10 mouse cellular contexts compared by ENCODE assay signal in the genomic region with DNA sequence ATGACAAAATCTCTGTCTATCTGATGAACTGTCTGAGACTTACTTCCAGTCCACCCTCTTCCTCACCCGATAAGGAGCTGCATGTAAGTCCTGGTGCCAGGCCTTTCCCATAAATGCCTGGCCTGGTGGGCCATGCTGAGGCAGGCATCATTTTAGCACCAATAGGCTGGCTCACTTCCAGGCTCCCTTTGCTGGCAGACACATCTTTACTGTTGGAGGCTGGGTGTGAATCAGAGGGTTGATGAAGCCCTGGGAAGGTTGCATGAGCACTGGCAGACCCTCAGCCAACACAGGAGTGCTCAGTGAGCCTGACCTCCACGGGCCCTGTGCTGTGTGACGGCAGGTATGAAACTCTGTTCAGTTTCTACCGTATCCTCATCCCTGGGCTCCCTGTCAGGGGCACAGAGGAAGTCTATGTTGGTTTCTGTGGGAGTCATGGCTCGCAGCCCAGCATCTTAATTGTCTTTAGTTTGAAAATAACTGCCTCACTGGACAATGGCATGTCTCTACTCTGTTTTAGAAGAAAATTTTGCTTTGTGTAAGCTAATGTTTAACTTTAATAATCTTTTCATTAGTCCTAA.
DNase-seq lines count a peak whose midpoint lies in the region; ATAC-seq and TF ChIP-seq lines count a peak whose summit lies in the region.
"Had no signal": no experiment of that assay in that cellular context is flagged by ENCODE, and none has a peak within 500 bp of the region (broad histone marks: within the 10 kb centered on the region; RNA-seq: fewer than 3 reads in every experiment).

No protein-coding gene starts in this region.

- no peaks in the 10 kb centered on the region for H3K27me3 ChIP-seq in hindbrain, embryonic 15.5 days
- H3K27me3 ChIP-seq in neural tube, embryonic 14.5 days (ENCODE audit: control insufficient read depth, insufficient read depth, low read length) = no peaks in the 10 kb centered on the region
- no peaks in the 10 kb centered on the region for H3K27me3 ChIP-seq in kidney, adult 2 months (replicated peaks; ENCODE audit: control insufficient read depth, insufficient read depth, low read length)
- H3K27me3 ChIP-seq: kidney, embryonic 15.5 days had no signal

- no peak for TF ChIP-seq CTCF in kidney, adult 2 months (conservative IDR thresholded peaks at IDR 0.05; ENCODE audit: insufficient read depth, insufficient read length, low read depth, low read length)

- no peak overlapping the region for H3K4me2 ChIP-seq in hindbrain, embryonic 15.5 days
- no peak overlapping the region for H3K4me2 ChIP-seq in neural tube, embryonic 14.5 days (ENCODE audit: low read depth, low read length)
- H3K4me2 ChIP-seq: kidney, embryonic 15.5 days had no signal

- peak; percentile 28 for DNase-seq in kidney, postnatal 10 days
- DNase-seq in kidney, adult 11 months = no peak
- DNase-seq in adrenal gland, postnatal 36 days = peak; percentile 29 to 34
- DNase-seq in kidney, adult 2 months = no peak
- DNase-seq in adipocyte (ENCODE audit: low spot score) = no peak
- DNase-seq: thymus, adult 2 months had no signal

- H3K9ac ChIP-seq in hindbrain, embryonic 15.5 days = no peak overlapping the region
- no peak overlapping the region for H3K9ac ChIP-seq in neural tube, embryonic 14.5 days (replicated peaks; ENCODE audit: low read depth, low read length)
- H3K9ac ChIP-seq: kidney, embryonic 15.5 days; liver, embryonic 14.5 days had no signal

- 48% methylated on average over 5 of the region's 5 CpGs for WGBS in hindbrain, embryonic 15.5 days
- 50% methylated on average over 5 of the region's 5 CpGs for WGBS in neural tube, embryonic 14.5 days
- WGBS in kidney, adult 2 months = 55% methylated on average over 5 of the region's 5 CpGs

- 0 out of 2 replicates have a peak, but pooled peaks have one; percentile 45 for ATAC-seq in hindbrain, embryonic 15.5 days (ENCODE audit: low FRiP score, low read depth)
- ATAC-seq in neural tube, embryonic 14.5 days (ENCODE audit: low read depth) = 0 out of 2 replicates have a peak, but pooled peaks have one; percentile 12

- H3K9me3 ChIP-seq in hindbrain, embryonic 15.5 days = no peaks in the 10 kb centered on the region
- H3K9me3 ChIP-seq in neural tube, embryonic 14.5 days (ENCODE audit: control insufficient read depth, low read length) = no peaks in the 10 kb centered on the region
- H3K9me3 ChIP-seq: kidney, embryonic 15.5 days had no signal

- no peak for TF ChIP-seq POLR2A in kidney, adult 2 months (IDR thresholded peaks at IDR 0.05; ENCODE audit: low read depth, low read length)

- no peak overlapping the region for H3K4me3 ChIP-seq in hindbrain, embryonic 15.5 days
- no peak overlapping the region for H3K4me3 ChIP-seq in neural tube, embryonic 14.5 days (ENCODE audit: low read depth, low read length)
- H3K4me3 ChIP-seq in kidney, adult 2 months (ENCODE audit: insufficient read depth, low read depth, low read length) = no peak overlapping the region
- H3K4me3 ChIP-seq: kidney, embryonic 15.5 days had no signal

- no peaks in the 10 kb centered on the region for H3K36me3 ChIP-seq in hindbrain, embryonic 15.5 days
- H3K36me3 ChIP-seq in neural tube, embryonic 14.5 days (ENCODE audit: control insufficient read depth, insufficient read depth, low read length) = no peaks in the 10 kb centered on the region
- no peaks in the 10 kb centered on the region for H3K36me3 ChIP-seq in kidney, adult 2 months (ENCODE audit: control insufficient read depth, insufficient read depth, low read length)
- H3K36me3 ChIP-seq: kidney, embryonic 15.5 days had no signal

- H3K4me1 ChIP-seq in hindbrain, embryonic 15.5 days (replicated peaks) = peaks cover 26% of the 10 kb centered on the region
- peaks cover 21% of the 10 kb centered on the region for H3K4me1 ChIP-seq in neural tube, embryonic 14.5 days (ENCODE audit: control insufficient read depth, insufficient read depth, low read length)
- no peaks in the 10 kb centered on the region for H3K4me1 ChIP-seq in kidney, adult 2 months (ENCODE audit: control insufficient read depth, insufficient read depth, low read length)

- H3K27ac ChIP-seq in hindbrain, embryonic 15.5 days (replicated peaks) = peak overlapping the region; percentile 55; the same call in 1 of the 2 replicates
- H3K27ac ChIP-seq in neural tube, embryonic 14.5 days (ENCODE audit: low read depth, low read length) = no peak overlapping the region
- H3K27ac ChIP-seq in kidney, adult 2 months (ENCODE audit: insufficient read depth, low read depth, low read length) = no peak overlapping the region
- H3K27ac ChIP-seq: kidney, embryonic 15.5 days; liver, embryonic 14.5 days had no signal

Comparison
In these comparisons a context has a peak if more than half of its experiments do, and no peak if none do; other contexts are left out.
1. DNase-seq: peak in kidney, postnatal 10 days (single experiment) and adrenal gland, postnatal 36 days (2 of 2); none in kidney, adult 11 months (single experiment), kidney, adult 2 months (single experiment) and adipocyte (single experiment).